Mouse (Mus musculus): ENCODE data around the gene Olfr282.

DNA sequence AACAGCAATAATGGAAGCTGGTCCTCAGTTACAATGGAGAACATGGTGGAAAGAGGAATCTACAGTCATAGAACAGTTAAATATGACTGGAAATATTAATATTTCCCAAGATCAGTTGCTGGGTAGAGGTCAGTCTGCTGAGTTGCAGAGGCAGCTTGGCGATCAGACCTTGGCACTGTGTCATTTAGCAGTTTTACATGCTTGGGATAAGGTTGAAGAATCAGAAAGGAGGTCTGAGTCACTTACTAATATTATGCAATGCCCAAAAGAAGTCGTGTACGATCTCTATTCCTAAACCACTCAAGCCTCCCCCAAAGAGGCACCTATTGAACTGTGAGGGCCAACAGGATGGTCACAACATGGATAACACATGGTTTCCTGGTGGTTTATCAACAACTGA is 13.5 kb downstream of the Olfr282 start:
- TF ChIP-seq POLR2A (IDR thresholded peaks at IDR 0.05; ENCODE audit: low read depth, low read length), result no peak
- TF ChIP-seq CTCF (conservative IDR thresholded peaks at IDR 0.05; ENCODE audit: insufficient read depth, insufficient read length, low read depth, low read length), result no peak

Measured in kidney, adult 2 months (tissue).